Mouse (Mus musculus) midbrain, embryonic 15.5 days (tissue): ENCODE results near the gene F12. TPM values are rescaled to one million over a fixed set of nuclear protein-coding genes. Genes with fewer than 3 reads are reported as not detected.
"Not testable (repeated sequence)": the region's sequence is repeated elsewhere in the genome, so short reads cannot be mapped to it uniquely, and the experiment has no call there.

Source experiments
- ATAC-seq: fragments of 200-750 bp; cut with Nextera tagmentation; replicated peaks from 2 replicates; pipeline ENCODE4 v1.8.0; 2017; ENCODE audit warnings: moderate TSS enrichment
- H3K27ac ChIP-seq: fragments of 300-500 bp; sonication (generic); 2 replicates; pipeline ENCODE4 v1.5.1; 2015; ENCODE audit warnings: mild to moderate bottlenecking, inconsistent platforms
- H3K27me3 ChIP-seq: fragments of 300-500 bp; sonication (generic); replicated peaks from 2 replicates; pipeline ENCODE4 v1.6.1; 2015; ENCODE audit warnings: inconsistent platforms
- H3K36me3 ChIP-seq: fragments of 300-500 bp; sonication (generic); replicated peaks from 2 replicates; pipeline ENCODE4 v1.6.1; 2015; ENCODE audit warnings: inconsistent platforms
- H3K4me1 ChIP-seq: fragments of 300-500 bp; sonication (generic); 2 replicates; pipeline ENCODE4 v1.6.1; 2015; ENCODE audit warnings: inconsistent platforms
- H3K4me2 ChIP-seq: fragments of 300-500 bp; sonication (generic); 2 replicates; pipeline ENCODE4 v1.6.1; 2015; ENCODE audit warnings: inconsistent platforms, mild to moderate bottlenecking, moderate library complexity
- H3K4me3 ChIP-seq: fragments of 300-500 bp; sonication (generic); 2 replicates; pipeline ENCODE4 v1.5.1; 2015; ENCODE audit warnings: mild to moderate bottlenecking, inconsistent platforms
- H3K9ac ChIP-seq: fragments of 300-500 bp; sonication (generic); 2 replicates; pipeline ENCODE4 v1.6.1; 2015; ENCODE audit warnings: mild to moderate bottlenecking, inconsistent platforms
- H3K9me3 ChIP-seq: fragments of 300-500 bp; sonication (generic); 2 replicates; pipeline ENCODE4 v1.6.1; 2016; ENCODE audit warnings: inconsistent platforms
- WGBS: fragments of 180-500 bp; shearing (Covaris S2); methylation state at CpG from one replicate; pipeline ENCODE4 v1.1.7; 2015; ENCODE audit warnings: mixed read lengths; 5-methylcytosine and 5-hydroxymethylcytosine counted together
- polyA plus RNA-seq: library from polyadenylated mRNA; unstranded; fragments of >200 nt; fragmentation: Nextera tagmentation; extraction: Ambion mirVana; gene quantifications from 2 replicates; pipeline ENCODE4 v1.2.1, GENCODE M21; 2015

F12 gene
- polyA plus RNA-seq, 1 experiment from 2014 or later, result 0.14 TPM

DNA sequence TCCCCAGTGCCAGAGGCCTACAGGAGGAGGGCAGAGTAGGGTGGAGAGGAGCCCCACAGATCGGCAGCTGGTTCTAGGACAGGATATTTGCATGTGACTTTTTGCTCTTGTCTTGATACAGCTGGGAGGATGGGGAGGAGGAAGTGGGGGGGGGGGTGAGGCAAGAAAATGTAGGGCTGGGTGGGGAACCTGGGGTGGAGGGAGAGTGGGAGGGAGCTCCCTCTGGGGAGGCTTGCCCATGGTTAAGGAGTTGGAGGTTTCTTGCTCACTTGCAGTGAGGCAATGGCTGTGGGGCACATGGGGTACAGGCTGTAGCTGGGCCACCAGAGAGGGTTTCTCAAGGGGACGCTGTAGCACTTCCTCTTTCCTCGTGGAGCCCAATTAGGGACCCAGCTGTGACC, 20.9 kb upstream of the F12 start:
- Histone ChIP-seq H3K36me3 (peaks cover 22% of the 10 kb centered on the region), H3K27ac (no peak overlapping the region), H3K4me1 (peaks cover 30% of the 10 kb centered on the region), H3K9me3 (no peaks in the 10 kb centered on the region), H3K4me3 (no peak overlapping the region), H3K27me3 (no peaks in the 10 kb centered on the region), H3K9ac (no peak overlapping the region), H3K4me2 (no peak overlapping the region)
- 61% methylated on average over 3 of the region's 3 CpGs for WGBS
- no peak for ATAC-seq

DNA sequence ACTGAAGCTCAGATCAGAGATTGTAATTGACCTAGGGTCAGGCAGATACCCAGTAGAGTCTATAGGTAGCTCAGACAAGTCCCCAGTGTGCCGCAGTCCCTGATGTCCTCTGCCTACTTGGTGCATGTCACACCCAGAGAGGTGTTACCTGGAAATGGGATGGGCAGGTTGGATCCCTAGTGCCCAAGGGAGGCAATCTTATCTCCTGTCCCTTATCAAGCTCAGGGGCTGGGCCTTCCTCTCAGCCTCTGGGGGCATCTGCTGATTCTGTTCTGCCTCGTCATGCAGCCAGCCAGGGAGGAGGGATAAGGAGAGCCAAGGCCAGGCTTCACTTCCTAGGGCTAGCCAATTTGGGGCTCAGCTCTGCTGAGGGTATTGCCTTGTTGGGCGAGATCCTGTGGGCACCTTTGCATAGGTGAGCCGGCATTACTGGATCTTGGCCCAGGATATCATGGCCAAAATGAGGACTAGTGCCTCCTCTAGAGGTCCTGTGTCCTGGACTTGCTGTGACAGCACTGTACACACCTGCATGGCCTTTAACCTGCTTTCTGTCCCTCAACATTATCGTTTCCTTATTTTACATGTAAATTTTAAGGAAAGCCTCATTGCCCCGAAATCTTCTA, 20.0 kb upstream of the F12 start:
- H3K4me3 ChIP-seq, result peak overlapping the region; percentile 75
- ATAC-seq, result no peak
- H3K27me3 ChIP-seq, result no peaks in the 10 kb centered on the region
- peaks cover 30% of the 10 kb centered on the region for H3K4me1 ChIP-seq
- no peak overlapping the region for H3K27ac ChIP-seq
- WGBS, result 82% methylated on average over 6 of the region's 6 CpGs
- H3K9ac ChIP-seq, result peak overlapping the region; percentile 85; the same call in 1 of the 2 replicates
- H3K9me3 ChIP-seq, result no peaks in the 10 kb centered on the region
- H3K36me3 ChIP-seq, result peaks cover 13% of the 10 kb centered on the region
- peak overlapping the region; percentile 66 for H3K4me2 ChIP-seq

DNA sequence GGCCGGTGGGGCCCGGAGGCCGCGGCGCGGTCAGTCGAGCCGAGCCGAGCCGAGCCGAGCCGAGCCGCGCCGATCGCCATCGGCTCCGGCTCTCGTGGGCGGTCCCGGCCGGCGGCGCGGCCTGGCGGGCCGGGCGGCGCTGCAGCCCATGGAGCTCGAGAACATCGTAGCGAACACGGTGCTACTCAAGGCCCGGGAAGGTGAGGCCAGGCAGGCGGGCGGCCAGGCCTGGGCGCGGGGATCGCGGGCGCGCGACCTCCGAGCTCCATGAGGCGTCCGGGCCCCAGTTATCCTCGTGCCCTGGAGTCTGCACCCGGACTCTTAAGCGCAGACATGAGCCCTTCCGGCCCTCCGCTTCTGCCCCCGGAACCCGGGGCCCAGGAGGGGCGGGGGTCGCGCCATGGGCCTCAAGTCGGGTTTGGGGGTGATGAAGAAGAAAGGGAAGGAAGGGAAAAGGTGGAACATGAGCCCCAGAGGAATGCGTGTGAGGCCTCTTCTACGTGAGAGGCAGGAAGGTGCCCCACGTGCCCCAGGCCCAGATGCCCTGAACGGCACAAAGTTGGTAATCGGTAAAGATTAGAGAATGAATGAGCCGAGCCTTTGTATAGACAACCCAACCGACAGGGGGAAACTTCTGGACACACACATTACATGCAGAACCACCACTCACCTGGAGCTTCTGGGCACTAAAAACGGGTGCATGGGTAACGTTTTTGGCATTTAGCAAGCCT, 18.9 kb upstream of the F12 start:
- ATAC-seq, result no peak
- peak overlapping the region; percentile 85 for H3K9ac ChIP-seq

DNA sequence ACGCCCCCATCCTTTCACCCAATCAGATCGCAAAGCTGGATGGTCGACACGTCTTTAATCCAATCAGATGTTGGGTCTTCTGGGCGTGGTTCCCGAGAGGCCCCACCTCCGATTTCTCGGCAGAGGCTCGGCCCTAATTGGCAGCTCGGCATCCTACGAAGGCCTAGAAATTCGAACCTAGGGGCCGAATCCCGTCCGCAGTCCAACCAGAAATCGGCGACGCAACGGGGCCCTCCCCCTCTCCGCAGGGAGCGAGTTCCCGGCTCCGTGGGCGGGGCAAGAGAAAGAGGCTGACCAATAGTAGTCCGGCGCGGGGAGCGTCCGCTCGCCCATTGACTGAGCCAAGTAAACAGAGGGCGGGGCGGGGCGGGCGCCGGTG, 18.3 kb upstream of the F12 start, which contains the start of gene Grk6:
Gene Grk6 (plus strand): TSS at position 136 of the 379 bp plus-strand sequence.
- H3K4me1 ChIP-seq, result peaks cover 30% of the 10 kb centered on the region
- 0% methylated on average over 34 of the region's 35 CpGs for WGBS
- H3K36me3 ChIP-seq, result no peaks in the 10 kb centered on the region
- no peaks in the 10 kb centered on the region for H3K9me3 ChIP-seq
- peak within 1 kb of the TSS; percentile 85 for H3K9ac ChIP-seq
- peak; percentile 97 for ATAC-seq
- H3K27ac ChIP-seq, result peak within 1 kb of the TSS; percentile 93
- H3K4me3 ChIP-seq, result peak within 1 kb of the TSS; percentile 75
- no peaks in the 10 kb centered on the region for H3K27me3 ChIP-seq
- H3K4me2 ChIP-seq, result peak within 1 kb of the TSS; percentile 66

More for the DNA sequence above, 18.9 kb upstream of the F12 start:
- peaks cover 2% of the 10 kb centered on the region; the same call in 1 of the 2 replicates for H3K36me3 ChIP-seq
- peaks cover 30% of the 10 kb centered on the region for H3K4me1 ChIP-seq
- H3K4me2 ChIP-seq, result peak overlapping the region; percentile 66
- under 1% methylated on average over 54 of the region's 66 CpGs for WGBS
- no peaks in the 10 kb centered on the region for H3K27me3 ChIP-seq
- H3K9me3 ChIP-seq, result no peaks in the 10 kb centered on the region
- peak overlapping the region; percentile 93 for H3K27ac ChIP-seq
- peak overlapping the region; percentile 75 for H3K4me3 ChIP-seq

DNA sequence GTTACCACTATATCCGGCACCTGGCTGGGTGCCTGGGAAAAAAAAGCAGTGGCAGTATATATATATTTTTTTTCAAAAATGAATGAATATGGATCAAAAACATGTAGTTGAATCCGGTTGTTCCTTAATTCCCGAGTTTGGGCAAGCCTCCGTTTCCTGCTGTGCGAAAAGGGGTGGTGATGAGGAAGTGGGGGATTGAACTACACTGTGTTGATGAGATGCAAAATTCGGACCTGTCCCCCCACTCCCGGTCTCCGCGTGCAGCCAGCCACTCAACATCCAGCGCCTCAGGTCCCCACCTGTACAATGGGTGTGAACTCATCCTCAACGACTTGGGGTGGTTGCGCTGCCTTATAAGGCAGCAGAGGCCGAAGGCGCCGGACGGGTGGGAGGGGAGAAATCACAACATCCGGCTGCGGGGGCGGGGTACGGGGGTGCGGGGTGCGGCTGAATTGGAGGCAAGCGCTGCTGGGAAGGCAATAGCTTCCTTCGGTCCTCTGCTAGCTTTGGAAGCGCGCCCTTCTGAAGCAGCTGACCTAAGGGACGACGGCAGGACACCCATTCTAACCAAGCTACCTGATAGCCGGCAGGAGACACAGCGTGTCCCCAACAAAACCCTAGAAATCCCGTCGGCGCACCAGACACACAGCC, 17.8 kb upstream of the F12 start:
- 1% methylated on average over 33 of the region's 33 CpGs for WGBS
- peak overlapping the region; percentile 66 for H3K4me2 ChIP-seq
- no peaks in the 10 kb centered on the region for H3K36me3 ChIP-seq
- H3K27ac ChIP-seq, result peak overlapping the region; percentile 93
- ATAC-seq, result peak; percentile 84
- no peaks in the 10 kb centered on the region for H3K9me3 ChIP-seq
- H3K4me1 ChIP-seq, result peaks cover 30% of the 10 kb centered on the region
- H3K27me3 ChIP-seq, result no peaks in the 10 kb centered on the region
- H3K4me3 ChIP-seq, result peak overlapping the region; percentile 75
- peak overlapping the region; percentile 50 for H3K9ac ChIP-seq

DNA sequence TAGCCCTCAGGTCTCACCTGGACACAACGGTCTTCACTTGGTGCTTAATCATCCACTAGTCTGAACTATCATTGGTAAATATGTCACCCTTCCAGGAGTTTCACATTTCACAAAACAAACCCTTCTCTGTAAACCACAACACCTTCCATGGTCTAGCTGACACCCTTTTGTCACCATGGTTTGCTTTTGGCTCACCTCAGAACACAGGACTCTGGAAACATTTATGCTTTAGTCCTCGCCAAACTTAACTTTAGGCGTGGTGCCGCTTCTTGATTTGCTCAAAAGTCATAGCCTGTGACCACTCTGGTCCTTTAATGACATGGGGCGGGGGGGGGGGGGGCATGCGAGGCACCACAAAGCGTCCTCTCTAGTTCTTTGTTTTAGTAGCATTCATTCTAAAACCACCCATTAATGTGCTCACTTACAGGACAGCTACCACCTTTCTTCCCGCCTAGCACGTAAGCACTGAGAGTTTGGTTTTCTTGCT, 17.2 kb upstream of the F12 start:
- no peaks in the 10 kb centered on the region for H3K9me3 ChIP-seq
- H3K4me1 ChIP-seq, result peaks cover 30% of the 10 kb centered on the region
- H3K4me3 ChIP-seq, result peak overlapping the region; percentile 75
- 40% methylated on average over 9 of the region's 9 CpGs for WGBS
- peak overlapping the region; percentile 93 for H3K27ac ChIP-seq
- H3K4me2 ChIP-seq, result peak overlapping the region; percentile 66
- H3K9ac ChIP-seq, result peak overlapping the region; percentile 50
- H3K36me3 ChIP-seq, result no peaks in the 10 kb centered on the region
- ATAC-seq, result no peak
- no peaks in the 10 kb centered on the region for H3K27me3 ChIP-seq

DNA sequence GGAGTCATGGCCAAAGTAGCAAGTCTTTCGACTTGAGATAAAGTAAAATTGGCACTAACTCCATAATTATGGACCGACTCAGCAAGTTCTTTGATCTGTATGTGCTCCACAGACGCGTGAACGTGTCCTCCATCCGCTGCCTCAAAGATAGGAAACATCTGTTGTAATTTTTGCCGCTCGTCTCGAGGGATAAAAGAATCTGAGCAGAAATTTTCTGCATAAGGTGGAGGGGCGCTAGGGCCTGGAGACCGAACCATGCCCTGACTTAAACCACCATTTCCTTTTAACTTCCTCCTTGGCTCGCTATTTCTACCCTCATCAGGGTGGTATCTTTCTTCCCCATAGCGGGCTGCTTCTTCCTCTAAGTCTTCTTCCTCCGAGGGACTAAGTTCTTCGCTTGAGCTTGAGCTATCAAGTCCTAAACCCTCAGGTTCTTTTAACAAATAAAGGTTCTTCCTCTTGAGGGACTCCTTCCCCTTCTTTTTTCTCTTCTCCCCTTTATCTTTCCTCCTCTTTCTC, 10.6 kb upstream of the F12 start:
- H3K9ac ChIP-seq, H3K27ac ChIP-seq, H3K27me3 ChIP-seq, H3K4me3 ChIP-seq, H3K4me1 ChIP-seq, H3K36me3 ChIP-seq, ATAC-seq, H3K4me2 ChIP-seq, H3K9me3 ChIP-seq: not testable (repeated sequence)
- 91% methylated on average over 15 of the region's 15 CpGs for WGBS

DNA sequence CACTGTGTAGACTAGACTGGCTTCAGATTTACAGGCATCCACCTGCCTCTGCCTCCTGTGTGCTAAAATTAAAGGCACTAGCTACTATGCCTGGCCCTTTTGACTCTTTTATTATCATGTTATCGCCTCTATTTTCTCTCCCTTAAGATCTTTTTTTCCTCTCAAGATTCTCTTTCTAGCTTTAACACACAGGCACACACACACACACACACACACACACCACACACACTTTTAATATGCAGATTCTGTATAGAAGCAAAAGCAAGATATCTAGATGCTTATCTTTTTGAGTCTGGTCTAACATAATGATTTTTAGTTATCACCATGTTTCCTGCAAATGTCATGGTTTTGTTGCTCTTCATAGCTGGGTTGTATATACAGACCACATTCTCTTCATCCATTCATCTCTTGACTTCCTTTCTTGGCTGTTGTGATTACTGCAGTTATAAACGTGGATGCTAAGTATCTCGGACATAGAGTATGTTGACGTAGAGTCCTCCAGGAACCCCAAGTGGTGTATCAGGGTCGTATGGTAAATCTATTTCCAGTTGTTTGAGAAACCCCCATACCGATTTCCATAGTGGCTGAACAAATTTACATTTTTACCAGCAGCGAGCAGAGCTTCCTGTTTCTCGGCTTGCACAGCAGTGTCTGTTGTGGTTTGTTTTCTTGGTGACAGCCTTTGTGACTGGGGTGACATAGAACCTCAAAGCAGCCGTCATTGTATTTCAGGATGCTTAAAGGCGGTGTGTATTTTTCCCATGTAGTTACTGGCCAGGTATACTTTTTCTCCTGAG, 5.5 kb upstream of the F12 start:
- Histone ChIP-seq H3K4me3 (no peak overlapping the region), H3K27ac (no peak overlapping the region), H3K9me3 (no peaks in the 10 kb centered on the region; the same call in 1 of the 2 replicates), H3K36me3 (no peaks in the 10 kb centered on the region), H3K4me2 (no peak overlapping the region), H3K27me3 (no peaks in the 10 kb centered on the region), H3K4me1 (no peaks in the 10 kb centered on the region), H3K9ac (no peak overlapping the region)
- ATAC-seq, result no peak
- 78% methylated on average over 10 of the region's 10 CpGs for WGBS

DNA sequence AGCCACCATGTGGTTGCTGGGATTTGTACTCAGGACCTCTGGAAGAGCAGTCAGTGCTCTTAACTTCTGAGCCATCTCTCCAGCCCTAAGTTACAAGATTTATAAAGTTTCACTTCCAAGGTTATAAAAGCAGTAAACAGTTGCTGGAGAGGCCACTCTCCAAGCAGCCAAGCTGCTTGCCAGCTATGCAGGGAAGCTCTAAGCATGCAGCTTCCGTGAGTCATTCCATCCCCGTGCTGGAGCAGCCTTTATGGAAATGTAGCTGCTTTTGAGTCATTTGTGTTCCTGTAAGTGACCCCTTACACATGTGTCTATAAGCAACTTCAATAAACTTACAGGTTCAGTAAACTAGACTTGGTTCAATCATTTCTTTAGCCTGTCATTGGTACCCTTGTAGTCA, 4.0 kb upstream of the F12 start:
- H3K9ac ChIP-seq, result no peak overlapping the region
- H3K9me3 ChIP-seq, result no peaks in the 10 kb centered on the region
- no peak overlapping the region for H3K4me2 ChIP-seq
- H3K4me3 ChIP-seq, result no peak overlapping the region
- H3K27me3 ChIP-seq, result no peaks in the 10 kb centered on the region
- H3K27ac ChIP-seq, result no peak overlapping the region
- no peaks in the 10 kb centered on the region for H3K36me3 ChIP-seq
- 90% methylated on average over 2 of the region's 2 CpGs for WGBS
- H3K4me1 ChIP-seq, result no peaks in the 10 kb centered on the region
- no peak for ATAC-seq

DNA sequence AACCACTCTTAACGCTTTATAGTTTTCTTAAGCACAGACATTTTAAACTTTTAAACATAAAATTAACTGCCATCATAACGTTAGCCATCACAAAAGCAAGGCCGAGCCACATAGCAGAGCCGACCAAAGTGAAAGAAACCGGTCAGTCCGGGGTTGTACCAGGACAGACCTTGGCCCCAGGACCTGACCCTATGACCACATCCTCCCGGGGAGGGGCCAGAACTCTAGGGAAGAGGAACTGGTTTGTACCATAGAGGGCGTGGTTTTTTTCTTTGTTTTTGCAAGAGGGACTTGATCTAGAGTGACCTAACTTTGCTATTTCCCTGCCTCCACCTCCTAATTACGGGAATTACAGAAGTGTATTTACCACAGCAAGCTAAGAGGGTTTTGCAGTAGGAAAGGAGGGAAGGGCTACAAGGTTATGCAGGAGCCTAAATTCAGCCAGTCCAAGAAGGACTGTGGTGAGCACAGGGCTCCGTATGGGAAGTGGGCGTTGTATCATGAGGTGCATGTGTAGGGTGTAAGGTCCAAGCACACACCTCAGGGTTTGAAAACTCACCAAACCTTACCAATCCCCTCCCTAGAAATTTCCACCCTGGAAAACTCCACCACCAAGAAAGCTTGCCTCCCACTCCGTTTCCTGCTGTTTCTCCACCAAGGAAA, 2.8 kb upstream of the F12 start:
- Histone ChIP-seq H3K27me3 (no peaks in the 10 kb centered on the region), H3K27ac (no peak overlapping the region), H3K36me3 (no peaks in the 10 kb centered on the region), H3K9ac (no peak overlapping the region), H3K4me1 (no peaks in the 10 kb centered on the region), H3K9me3 (no peaks in the 10 kb centered on the region), H3K4me3 (no peak overlapping the region), H3K4me2 (no peak overlapping the region)
- ATAC-seq, result no peak
- 80% methylated on average over 12 of the region's 12 CpGs for WGBS
